Mouse (Mus musculus) testis, adult 2 months (tissue): ENCODE data around the gene Cdc42ep3. TPM values are rescaled to one million over a fixed set of nuclear protein-coding genes. Genes with fewer than 3 reads are reported as not detected.

Source experiments
- H3K27ac ChIP-seq: fragments of 200-500 bp; 2 replicates; pipeline ENCODE4 v1.5.1; 2012; ENCODE audit warnings: low read depth, low read length; ENCODE audit not compliant: control insufficient read depth, insufficient read depth
- H3K27me3 ChIP-seq: fragments of 200-500 bp; 2 replicates; pipeline ENCODE4 v1.6.1; 2012; ENCODE audit warnings: mild to moderate bottlenecking, low read length, moderate library complexity; ENCODE audit not compliant: control insufficient read depth, insufficient read depth
- H3K36me3 ChIP-seq: fragments of 200-500 bp; 2 replicates; pipeline ENCODE4 v1.6.1; 2012; ENCODE audit warnings: mild to moderate bottlenecking, low read length; ENCODE audit not compliant: control insufficient read depth, insufficient read depth
- H3K4me1 ChIP-seq: fragments of 200-500 bp; 2 replicates; pipeline ENCODE4 v1.6.1; 2012; ENCODE audit warnings: low read length; ENCODE audit not compliant: control insufficient read depth, insufficient read depth
- H3K4me3 ChIP-seq: fragments of 200-500 bp; 2 replicates; pipeline ENCODE4 v1.5.1; 2012; ENCODE audit warnings: low read depth, mild to moderate bottlenecking, low read length, moderate library complexity, mixed read lengths; ENCODE audit not compliant: control insufficient read depth
- CTCF ChIP-seq: fragments of 200-500 bp; IDR thresholded peaks from 2 replicates; pipeline ENCODE4 v1.5.1; 2012; ENCODE audit warnings: low read depth, mild to moderate bottlenecking, inconsistent platforms, low read length, moderate library complexity; ENCODE audit not compliant: control insufficient read depth, insufficient read depth, insufficient replicate concordance
- POLR2A ChIP-seq: fragments of 200-500 bp; IDR thresholded peaks from 2 replicates; pipeline ENCODE4 v1.6.1; 2012; ENCODE audit warnings: low read depth, mild to moderate bottlenecking, inconsistent platforms, low read length, moderate library complexity; ENCODE audit not compliant: control insufficient read depth
- polyA plus RNA-seq: library from polyadenylated mRNA; depleted of rRNA; stranded (reverse); fragments of >200 nt; gene quantifications from 2 replicates; pipeline ENCODE4 v1.2.3, GENCODE M21; 2012; rRNA removed

Cdc42ep3 gene
- polyA plus RNA-seq = 68.6 and 73.1 TPM in 2 replicates

DNA sequence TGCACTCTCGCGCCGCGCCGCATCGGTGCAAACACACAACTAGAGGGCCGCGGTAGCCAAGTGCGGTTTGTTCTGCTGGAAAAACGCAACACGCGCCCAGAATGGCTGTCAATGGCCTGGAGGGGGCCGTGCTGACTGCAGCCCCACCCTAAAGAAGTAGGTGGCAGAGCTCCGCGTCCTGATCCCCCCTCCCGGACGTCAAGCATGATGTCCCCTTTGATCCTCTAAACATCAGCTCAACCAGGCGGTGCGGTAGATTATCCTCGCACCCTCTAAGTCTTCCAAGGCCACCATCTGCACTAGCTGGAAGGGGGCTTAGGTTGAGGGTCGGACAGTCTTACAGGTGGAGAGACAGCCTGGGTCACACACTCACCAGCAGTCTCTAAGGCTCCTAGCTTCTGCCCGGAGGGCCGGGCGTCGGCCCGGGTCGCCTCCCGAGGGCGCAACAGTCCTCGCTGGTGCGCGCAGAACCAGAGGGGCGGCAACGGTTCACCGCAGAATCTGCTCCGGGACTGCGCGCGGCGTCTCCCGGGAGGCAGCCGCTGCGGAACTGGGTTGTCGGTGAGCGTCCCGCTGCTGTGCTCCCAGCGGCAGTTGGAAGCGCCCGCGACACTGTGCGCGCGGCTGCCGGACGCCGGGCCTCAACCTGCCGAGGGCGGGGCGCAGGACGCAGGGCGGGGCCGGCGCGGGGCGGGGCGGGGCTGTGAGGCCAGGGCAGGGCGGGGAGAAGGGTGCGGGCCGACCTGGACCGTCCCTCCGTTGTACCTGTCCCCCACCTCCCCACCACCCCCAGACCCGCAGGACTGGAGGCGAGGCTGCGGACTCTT is at the start of gene Cdc42ep3:
Cdc42ep3 (minus strand) TSS at position 648 of the 827 bp plus-strand sequence.
- H3K4me1 ChIP-seq = peaks cover 15% of the 10 kb centered on the region
- H3K27me3 ChIP-seq = no peaks in the 10 kb centered on the region
- peak within 1 kb of the TSS; percentile 95 for H3K4me3 ChIP-seq
- H3K27ac ChIP-seq = peak within 1 kb of the TSS; percentile 98
- TF ChIP-seq POLR2A (peak; percentile 62), CTCF (no peak)
- H3K36me3 ChIP-seq = no peaks in the 10 kb centered on the region; the same call in 1 of the 2 replicates

DNA sequence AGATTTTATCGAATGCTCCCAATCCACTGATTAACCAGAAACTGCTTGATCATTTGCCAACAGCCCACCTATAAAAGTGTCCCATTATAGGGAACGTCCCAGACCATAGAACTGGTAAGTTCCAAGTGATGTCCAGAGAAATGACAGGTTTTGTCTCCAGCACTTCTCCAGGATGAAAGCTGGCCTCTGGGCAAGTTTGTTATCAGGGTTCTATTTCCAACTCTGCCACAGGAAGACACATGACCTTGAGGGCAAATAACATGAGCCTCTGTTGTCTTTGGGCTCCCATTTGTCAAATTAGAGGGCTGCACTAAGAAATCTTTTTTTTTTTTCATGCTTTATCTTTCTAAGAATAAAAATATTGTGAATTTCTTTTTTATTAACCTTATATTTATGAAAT is 45.5 kb upstream of the Cdc42ep3 start:
- no peaks in the 10 kb centered on the region for H3K27me3 ChIP-seq
- TF ChIP-seq CTCF = no peak
- TF ChIP-seq POLR2A = no peak
- H3K4me1 ChIP-seq = no peaks in the 10 kb centered on the region
- no peak overlapping the region for H3K4me3 ChIP-seq
- no peaks in the 10 kb centered on the region for H3K36me3 ChIP-seq
- no peak overlapping the region for H3K27ac ChIP-seq

DNA sequence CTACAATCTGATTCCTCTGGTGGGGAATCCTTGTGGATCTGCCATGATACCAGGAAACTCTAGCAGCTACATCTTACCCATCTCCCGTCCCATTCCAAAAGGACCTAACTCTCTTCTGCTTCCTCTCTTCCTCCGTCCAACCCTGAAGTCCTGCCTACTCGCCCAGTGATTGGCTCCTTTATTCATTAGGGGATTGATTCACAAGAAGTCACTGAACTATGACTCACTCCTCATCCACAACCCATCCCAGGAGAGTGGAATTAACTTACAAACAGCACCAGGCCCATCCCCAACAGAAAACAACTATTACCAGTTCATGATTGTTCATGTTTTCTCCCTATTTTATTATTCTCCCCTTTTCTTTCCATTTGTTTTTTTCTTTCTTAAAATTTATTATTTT is 43.5 kb upstream of the Cdc42ep3 start:
- Histone ChIP-seq H3K27ac (no peak overlapping the region), H3K4me3 (no peak overlapping the region), H3K27me3 (no peaks in the 10 kb centered on the region), H3K4me1 (no peaks in the 10 kb centered on the region; the same call in 1 of the 2 replicates), H3K36me3 (no peaks in the 10 kb centered on the region)
- TF ChIP-seq POLR2A = no peak
- no peak for TF ChIP-seq CTCF

DNA sequence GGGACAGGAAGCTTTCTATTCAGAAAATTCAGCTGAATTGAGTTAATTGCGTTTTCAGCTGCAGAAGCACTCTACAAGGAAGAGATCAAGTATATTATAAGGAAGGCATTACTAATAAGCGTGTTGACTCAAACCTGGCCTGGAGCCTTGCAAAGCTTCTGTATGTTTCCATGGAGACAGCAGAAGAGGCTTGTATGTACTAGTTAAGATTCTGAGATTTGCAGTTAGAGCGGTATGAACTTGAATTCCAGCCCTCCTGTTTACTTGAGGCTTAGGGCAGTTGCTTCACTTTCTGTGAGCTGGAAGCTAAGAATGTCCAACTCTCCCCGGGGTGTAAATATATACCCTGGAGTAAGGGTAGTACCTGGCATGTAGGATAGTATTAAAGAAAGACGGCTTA is 39.9 kb upstream of the Cdc42ep3 start:
- Histone ChIP-seq H3K4me1 (no peaks in the 10 kb centered on the region; the same call in 1 of the 2 replicates), H3K27me3 (no peaks in the 10 kb centered on the region), H3K36me3 (no peaks in the 10 kb centered on the region), H3K4me3 (peak overlapping the region; percentile 50; the same call in 1 of the 2 replicates), H3K27ac (no peak overlapping the region)
- TF ChIP-seq POLR2A (no peak), CTCF (no peak)

DNA sequence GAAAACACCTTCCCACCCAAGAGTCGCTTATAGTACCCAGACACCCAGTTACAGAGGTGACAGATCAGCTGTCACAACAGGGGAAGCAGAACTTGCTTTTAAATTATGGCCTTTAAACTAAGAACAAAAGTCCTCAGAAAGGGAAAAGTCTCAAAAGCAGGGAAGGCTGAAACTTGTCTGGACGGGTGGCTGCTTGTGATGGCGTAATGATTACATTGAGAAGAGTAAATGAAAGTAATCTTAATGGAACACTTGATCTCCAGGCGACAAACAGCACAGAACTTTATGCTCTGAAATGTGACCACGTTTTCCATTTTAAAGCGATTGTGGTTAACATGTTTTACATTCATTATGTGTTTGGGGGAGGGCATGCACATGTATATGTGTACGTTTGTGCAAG is 39.0 kb upstream of the Cdc42ep3 start:
- no peaks in the 10 kb centered on the region; the same call in 1 of the 2 replicates for H3K4me1 ChIP-seq
- H3K4me3 ChIP-seq = no peak overlapping the region
- H3K27ac ChIP-seq = no peak overlapping the region
- TF ChIP-seq POLR2A (no peak), CTCF (no peak)
- no peaks in the 10 kb centered on the region for H3K27me3 ChIP-seq
- no peaks in the 10 kb centered on the region for H3K36me3 ChIP-seq

DNA sequence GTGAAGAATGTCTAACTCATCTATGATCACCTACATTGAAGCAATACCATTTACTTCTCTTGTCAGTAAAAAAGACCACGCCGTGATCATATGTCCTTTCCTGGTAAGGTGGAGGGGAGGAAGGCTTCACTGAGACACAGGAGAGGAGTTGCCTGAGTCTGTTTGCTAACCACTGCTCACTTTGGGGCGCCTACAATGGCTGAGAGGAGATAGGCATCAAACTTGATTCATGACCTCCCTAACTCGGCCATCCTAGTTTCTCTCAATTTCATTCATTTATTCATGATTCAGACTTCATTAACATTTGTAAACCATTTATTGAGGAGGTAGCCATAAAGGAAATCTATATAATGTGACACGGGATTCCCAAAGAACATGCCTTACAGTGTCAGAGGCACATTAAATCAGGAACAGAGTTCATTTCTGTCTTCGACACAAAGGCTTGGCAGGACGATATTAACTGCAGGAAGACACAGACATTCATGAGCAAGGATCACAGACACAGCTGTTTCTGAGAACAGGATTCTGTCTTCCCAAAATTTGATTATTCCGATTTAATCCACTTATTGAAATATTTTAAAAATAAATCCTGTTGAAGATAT is 32.7 kb upstream of the Cdc42ep3 start:
- TF ChIP-seq CTCF (no peak), POLR2A (no peak)
- Histone ChIP-seq H3K4me1 (no peaks in the 10 kb centered on the region), H3K27me3 (no peaks in the 10 kb centered on the region)

DNA sequence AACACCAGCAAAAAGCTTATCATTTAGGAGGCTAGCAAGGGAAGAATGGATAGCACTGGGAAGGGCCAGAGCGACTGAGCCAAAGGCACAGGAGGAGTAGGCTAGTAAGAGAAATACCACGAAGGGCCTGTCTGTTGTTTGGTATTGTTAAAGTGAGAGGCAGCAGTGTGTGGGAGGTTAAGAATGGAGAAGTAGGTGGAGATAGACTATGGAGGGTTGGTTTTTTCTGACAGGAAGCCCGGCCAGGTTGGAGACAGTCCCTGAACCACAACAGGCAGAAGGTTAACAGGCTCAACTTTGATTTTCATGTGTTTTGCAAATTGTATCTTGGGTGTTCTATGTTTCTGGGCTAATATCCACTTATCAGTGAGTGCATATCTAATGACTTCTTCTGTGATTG is 26.6 kb upstream of the Cdc42ep3 start:
- Histone ChIP-seq H3K4me1 (no peaks in the 10 kb centered on the region), H3K36me3 (no peaks in the 10 kb centered on the region), H3K27me3 (no peaks in the 10 kb centered on the region), H3K4me3 (no peak overlapping the region), H3K27ac (no peak overlapping the region)
- TF ChIP-seq POLR2A (no peak), CTCF (no peak)

More for the DNA sequence above, 32.7 kb upstream of the Cdc42ep3 start:
- H3K27ac ChIP-seq = no peak overlapping the region
- no peaks in the 10 kb centered on the region for H3K36me3 ChIP-seq
- H3K4me3 ChIP-seq = no peak overlapping the region
